Mouse (Mus musculus): ENCODE measurements at regions not wholly inside any gene's neighbourhood (a gene's known extent, or its start where the extent isn't known, plus 50 kb on each side); places are given as distances from the start of the nearest gene placed in this dataset.

DNA sequence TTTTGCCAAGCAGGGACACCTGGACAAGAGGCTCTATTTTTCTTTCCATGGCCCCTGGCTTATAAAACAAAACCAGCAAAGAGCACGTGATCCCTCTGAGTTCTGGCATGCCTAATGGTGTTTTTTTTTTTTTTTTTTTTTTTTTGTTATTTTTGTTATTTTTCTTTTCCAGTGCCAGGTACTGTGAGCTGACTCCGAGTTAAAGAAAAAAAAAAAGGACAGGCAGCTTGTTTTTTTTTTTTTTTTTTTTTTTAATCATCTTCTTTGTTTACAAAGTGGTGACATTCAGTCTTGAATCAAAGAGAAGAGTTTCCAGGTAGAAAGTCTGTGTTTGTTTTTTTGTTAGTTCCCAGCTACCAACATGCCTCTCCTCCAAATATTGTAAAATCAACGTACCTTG, 263.8 kb downstream of the Bcl11a start:
- DNase-seq = no peak

DNA sequence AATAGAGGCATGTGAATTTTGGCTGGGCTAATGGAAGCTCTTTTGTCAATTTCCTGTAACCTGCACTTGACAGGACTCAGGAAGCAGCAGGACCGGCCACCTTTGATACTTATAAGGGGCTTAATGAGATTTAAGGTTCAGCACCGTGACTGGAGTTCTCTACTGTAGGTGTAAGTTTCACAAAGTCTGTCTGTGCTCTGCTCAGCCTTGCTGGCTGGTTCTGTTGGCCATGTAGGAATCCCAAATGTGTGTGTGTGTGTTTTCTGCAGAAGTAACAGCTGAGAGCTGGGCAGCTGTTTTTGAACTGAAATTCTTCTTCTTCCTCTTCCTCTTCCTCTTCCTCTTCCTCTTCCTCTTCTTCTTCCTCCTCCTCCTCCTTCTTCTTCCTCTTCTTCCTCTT, 264.3 kb downstream of the Bcl11a start:
- no peak for DNase-seq

GRCm38 (mm10) chr11:24342732-24343131, 264.9 kb downstream of the Bcl11a start:
- DNase-seq = no peak

- DNase-seq = no peak
Measured at GRCm38 (mm10) chr11:24347225-24347624, 269.4 kb downstream of the Bcl11a start.

- peak; percentile 67 for DNase-seq
Measured at GRCm38 (mm10) chr11:24348741-24349140, 270.9 kb downstream of the Bcl11a start.

DNA sequence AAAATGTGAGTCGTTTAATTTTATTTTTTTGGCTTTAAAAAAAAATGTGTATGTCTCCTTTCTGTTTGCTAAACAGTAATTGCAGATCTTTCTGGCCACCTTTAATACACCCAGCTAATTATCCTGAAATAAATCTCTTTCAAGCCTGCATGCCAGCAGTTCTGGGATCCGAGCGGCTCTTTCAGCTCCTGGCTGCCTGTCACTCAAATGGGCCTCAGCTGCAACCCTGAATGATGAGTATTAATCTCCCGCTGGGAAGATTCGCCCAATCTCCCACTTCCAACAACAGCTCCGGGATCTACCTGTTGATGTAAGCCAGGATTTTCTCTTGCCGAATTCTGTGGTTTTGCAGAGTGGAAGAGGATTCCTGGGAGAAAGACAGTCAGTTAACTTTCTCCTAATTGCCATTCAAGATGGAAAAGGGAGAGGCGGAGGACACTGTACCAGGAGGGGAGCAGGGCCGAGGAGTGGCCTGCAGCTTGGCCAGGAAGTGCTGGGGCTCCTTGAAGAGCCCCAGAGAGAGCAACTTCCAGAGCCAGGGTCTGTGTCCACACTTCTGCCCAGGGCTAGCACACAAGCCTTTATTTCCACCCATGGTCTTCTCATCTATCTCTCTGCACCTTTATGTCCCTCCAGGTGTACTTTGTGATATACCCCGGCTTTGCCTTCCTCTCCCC, 272.2 kb downstream of the Bcl11a start:
- DNase-seq = peak; percentile 44 to 48

GRCm38 (mm10) chr11:24350839-24351238, 273.0 kb downstream of the Bcl11a start:
- no peak for DNase-seq

DNA sequence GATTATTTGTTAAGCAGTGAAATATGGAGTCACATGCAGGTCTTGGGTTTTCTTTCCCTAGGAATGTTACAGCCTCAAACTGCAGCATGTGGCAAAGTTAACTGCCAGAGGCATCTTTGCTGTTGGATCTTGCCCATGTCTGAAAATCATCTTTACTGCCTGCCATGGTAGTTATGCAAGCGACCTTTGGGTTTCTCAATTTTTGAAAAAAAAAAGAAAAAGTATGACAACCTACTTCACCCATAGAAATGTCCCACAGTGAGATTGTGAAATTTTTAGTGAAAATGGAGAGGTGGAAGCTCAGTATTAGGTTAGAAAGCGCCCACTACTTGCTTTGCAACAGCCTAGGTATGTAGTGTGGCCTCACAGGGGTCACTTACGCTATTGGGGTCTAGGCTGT, 274.2 kb downstream of the Bcl11a start:
- no peak for DNase-seq

DNA sequence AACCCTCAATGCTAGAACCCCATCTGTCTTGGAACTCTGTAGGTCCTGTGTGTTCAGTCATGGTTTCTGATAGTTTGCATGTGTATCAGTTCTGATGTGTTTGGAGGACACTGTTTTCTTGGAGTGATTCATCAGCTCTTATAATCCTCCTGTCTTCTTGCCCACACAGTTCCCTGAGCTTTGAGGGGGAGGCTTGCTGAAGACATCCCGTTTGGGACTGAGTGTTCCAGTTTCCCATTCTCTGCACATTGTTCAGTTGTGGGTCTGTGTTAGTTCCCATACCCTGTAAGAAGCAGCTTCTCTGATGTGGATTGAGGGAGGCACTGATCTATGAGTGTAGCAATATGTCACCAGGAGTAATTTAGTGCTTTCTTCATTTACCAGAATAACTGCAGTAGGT, 275.2 kb downstream of the Bcl11a start:
- DNase-seq = no peak

GRCm38 (mm10) chr11:24357388-24357787, 279.5 kb downstream of the Bcl11a start:
- DNase-seq = no peak

DNA sequence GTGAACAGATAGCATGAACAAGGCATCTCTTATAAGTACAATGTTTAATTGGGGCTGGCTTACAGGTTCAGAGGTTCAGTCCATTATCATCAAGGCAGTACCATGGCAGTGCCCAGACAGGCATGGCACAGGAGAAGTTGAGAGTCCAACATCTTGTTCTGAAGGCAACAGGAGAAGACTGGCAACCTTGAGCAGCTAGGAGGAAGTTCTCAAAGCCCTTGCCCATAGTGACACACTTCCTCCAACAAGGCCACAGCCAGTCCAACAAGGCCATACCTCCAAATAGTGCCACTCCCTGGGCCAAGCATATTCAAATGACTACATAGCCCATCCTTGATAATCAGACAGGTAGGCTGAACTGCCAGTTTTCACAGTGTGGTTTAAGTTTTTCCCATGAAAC, 281.2 kb downstream of the Bcl11a start:
- no peak for DNase-seq

DNA sequence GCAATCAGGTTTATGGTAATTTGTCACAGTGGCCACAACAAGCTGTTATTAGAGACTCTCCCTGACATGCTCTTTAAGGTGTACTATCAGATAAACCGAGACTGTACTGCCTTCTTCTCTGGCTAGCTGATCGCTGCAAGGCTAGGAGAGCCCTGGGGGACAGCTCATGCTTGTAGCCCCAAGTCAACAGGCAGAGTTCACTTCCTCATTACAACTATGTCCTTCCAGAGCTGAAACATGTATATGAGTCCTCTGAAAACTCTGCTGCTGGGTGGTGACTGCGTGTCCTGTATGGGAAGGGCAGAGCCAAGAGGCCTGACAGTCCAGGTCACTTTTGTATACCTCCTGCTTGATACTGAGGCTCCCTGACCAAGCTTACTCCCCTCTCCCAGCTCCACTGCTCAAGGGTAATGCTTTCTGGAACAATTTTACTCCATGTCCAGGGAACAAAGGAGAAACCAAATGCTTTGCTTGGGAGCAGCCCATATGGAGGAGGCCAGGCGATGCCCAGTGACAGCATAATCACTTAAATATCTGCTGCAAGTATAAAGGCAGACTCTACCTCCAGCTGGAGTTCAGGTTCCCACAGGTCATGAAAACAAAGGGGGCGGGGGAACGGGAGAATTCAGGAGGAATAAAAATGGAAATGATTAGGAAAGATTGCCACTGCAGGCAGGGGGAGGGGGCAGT, 284.3 kb downstream of the Bcl11a start:
- DNase-seq = no peak

DNA sequence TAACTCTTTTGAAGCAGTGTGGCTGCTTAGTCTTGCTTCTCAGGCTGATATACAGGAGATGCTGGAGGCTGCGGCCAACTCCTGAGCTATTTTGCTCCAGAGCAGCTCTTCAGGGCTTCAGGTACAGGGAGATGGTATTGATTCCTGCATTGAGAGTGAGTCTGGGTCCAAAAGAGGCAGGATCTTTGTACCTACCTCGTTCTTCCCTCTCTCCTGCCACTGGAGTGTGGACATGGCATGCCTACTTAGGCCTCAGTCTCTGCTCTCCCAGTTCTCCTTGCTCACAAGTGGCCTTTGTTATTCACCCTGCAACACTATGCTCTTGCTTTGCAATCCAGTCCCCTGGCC, 284.8 kb downstream of the Bcl11a start:
- no peak for DNase-seq

GRCm38 (mm10) chr11:24363418-24364364, 285.8 kb downstream of the Bcl11a start:
- DNase-seq = peak; percentile 30 to 34

DNA sequence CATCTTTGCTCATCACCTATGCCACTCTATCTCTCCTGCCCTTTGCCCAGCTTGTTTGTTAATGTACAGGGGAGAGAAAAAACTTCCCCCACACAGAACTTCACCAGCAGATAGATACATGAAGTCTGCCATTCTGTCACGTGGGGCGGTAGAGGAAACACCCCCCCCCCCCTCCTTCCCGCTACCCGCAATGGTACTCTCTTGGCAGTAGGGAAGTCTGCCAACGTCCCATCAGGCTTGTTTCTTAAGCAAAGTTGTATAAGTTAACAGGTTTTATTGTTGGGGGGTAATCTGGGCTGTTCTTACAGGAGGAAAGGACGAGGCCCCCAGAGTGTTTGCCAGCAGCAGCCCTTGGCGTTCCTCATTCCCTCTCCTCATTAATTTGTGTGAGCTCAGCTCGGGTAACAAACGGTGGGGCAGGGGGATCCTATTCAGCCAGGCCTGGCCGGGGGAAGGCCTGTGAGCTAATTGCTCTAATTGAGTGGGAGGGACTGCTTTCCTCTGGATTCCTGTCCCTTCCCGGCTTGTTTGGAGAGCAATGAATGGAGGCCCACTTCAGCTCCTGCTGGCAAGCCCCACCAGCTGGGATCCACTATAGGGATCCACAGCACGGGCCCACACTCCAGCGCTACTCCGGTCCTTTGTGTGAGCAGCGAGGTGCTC, 292.5 kb downstream of the Bcl11a start:
- peak; percentile 19 to 31 for DNase-seq

- DNase-seq = no peak
Measured at GRCm38 (mm10) chr11:24370861-24371686, 293.2 kb downstream of the Bcl11a start.

DNA sequence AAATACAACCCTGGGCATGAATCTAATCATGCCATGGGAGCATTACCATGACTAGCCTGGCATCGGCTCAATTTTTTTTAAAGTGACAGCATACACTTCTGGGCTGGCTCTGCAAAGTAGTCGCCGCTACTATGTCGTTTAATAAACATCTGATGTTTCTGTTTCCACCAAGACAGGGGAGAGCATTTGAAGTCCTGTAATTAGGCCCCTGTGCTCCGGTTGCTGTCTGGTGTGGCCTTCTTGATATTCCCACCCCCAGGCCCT, 293.8 kb downstream of the Bcl11a start:
- DNase-seq = peak; percentile 45 to 68

DNA sequence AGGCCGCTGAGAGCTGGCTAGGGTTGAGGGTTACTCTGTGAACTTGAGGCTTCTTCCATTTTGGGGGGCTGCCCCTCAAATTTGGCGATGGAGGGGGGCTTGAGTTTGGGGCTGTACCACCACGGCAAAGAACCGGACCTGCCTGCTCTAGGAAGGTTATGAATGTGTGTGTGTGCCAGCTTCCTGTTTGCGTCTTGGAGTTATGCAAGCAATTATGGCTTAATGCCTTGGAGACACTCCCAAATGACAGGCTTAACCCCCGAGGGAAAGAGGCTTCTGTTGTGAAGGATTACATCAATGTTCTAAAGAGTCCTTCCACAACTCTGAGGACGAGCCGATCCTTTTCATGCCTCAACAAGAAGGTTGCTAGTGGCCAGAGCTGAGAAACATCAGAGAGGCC, 294.1 kb downstream of the Bcl11a start:
- DNase-seq = peak; percentile 23 to 32

DNA sequence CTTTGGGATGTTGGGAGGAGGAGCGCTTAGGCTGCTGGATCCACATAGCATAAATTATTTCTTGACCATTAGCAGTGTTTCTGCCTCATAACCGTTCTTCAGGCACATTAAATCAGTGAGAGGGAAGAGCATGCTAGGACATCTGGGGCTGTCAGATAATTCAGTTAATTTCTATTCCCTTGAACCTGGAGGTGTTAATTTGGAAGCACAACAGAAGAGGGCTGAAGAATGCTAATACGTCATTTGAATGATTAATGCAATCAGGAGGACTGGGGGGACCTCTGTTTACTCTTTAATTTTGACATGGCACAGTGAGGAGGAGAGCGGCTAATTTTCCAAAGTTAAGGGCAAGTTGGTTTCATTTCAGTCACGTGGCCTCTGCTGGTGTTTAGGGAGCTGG, 294.8 kb downstream of the Bcl11a start:
- no peak for DNase-seq

GRCm38 (mm10) chr11:24373301-24373700, 295.4 kb downstream of the Bcl11a start:
- DNase-seq = no peak

DNA sequence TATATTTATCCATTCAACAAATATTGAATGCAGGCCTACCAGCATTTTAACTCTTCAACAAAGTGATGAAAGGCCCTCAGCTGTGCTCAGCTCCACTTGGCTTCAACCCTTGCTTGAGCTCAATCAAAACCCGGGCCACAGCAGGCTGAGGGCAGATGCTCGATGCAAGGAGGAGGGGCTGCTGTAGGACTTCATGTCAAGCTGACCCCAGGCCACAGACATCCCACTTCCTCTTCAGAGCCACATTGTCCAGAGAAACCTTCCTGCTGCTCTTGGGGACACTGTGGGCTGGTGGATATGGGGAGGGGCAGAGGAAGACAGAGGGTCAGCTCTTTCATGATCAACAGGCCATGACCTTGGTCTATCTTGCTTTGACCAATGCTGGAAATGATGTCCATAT, 299.7 kb downstream of the Bcl11a start:
- DNase-seq = no peak

DNA sequence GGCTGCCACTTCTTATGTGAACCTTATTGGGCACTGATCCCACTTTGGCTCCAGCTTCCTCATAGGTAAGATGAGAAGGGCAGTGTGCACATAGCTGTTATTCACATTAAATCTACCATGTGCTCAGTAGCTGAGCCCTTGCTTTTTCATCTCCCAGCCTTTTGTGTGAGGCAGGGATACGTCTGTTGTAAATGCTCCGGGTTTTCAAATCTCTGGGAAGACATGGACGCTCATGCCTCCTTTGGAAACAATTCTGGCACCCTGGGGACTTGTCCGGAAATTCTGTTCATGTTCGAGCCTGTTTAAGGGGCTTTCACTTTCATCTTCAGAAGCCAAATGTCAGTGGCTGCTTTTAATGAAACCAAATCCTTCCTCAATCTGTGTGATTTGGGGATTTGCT, 312.7 kb downstream of the Bcl11a start:
- DNase-seq = peak in 1 of 2 experiments; percentile 11

All from cerebellum, postnatal 10 days (tissue).